Mouse (Mus musculus) brain, embryonic 14.5 days (tissue): Measurements from ENCODE around the gene Ttll1. TPM values are rescaled to one million over a fixed set of nuclear protein-coding genes. Genes with fewer than 3 reads are reported as not detected.

ENCODE experiments used
- DNase-seq: peaks from one replicate; pipeline ENCODE4 v3.0.0-alpha.2; 2011; ENCODE audit warnings: low read depth
- CTCF ChIP-seq: fragments of 200-500 bp; IDR thresholded peaks from 2 replicates; pipeline ENCODE4 v1.5.1; 2012; ENCODE audit warnings: inconsistent platforms, mild to moderate bottlenecking, moderate library complexity, borderline replicate concordance; ENCODE audit not compliant: insufficient read depth, insufficient read length; ENCODE audit errors: extremely low read depth
- POLR2A ChIP-seq: fragments of 200-500 bp; IDR thresholded peaks from 2 replicates; pipeline ENCODE4 v1.6.1; 2012; ENCODE audit warnings: mild to moderate bottlenecking, inconsistent platforms, borderline replicate concordance; ENCODE audit not compliant: poor library complexity, insufficient read depth, insufficient read length, severe bottlenecking; ENCODE audit errors: extremely low read depth
- polyA plus RNA-seq: library from polyadenylated mRNA; depleted of rRNA; stranded (reverse); fragments of >200 nt; gene quantifications from 2 replicates; pipeline ENCODE4 v1.2.3, GENCODE M21; 2012

Ttll1 gene
- polyA plus RNA-seq, 1 experiment = 89.6 TPM

- DNase-seq = no peak
- TF ChIP-seq CTCF = no peak
- TF ChIP-seq POLR2A = no peak
Observed at GRCm38 (mm10) chr15:83534960-83535889, 24.5 kb upstream of the Ttll1 start.

DNA sequence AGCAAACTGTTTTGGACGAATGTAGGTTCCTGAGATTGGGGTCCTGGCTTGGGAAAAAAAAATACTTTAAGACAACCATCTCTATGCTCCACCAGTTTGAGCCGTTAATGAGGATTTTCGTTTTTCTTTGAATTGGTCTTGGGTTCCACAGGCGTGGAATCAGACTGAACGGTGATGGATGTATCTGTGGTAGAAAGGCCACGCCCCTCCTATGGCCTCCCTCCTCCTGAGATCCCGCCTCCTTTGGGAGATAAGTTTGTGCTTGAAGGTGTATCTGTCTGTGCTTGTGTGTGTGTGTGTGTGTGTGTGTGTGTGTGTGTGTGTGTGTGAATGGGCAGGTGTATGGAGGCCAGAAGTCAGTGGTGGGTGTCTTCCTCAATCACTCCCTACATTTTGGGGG is 21.9 kb upstream of the Ttll1 start:
- no peak for DNase-seq
- TF ChIP-seq CTCF (no peak), POLR2A (no peak)

DNA sequence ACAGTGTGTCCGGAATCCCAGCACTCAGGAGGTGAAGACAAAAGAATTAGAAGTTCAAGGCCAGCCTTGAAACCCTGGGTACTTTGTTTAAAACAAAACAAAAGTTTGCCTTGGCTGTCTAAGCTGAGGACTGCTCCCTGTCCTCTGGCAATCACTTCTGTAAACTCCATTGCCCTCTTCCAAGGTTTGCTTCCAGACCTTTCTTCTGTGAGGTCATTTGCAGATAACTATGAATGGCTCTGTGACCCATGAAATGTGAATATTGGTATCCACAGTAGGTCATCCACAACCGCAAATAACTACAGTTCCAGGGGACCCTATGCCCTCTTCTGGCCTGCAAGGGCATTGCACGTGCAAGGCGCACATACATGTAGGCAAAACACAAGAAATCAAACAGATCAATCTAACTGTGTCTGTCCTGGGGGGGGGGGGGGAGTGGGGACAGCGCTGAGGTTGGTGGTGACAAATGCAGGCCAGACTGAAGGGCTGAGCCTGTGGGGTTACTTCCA is 21.3 kb upstream of the Ttll1 start:
- TF ChIP-seq CTCF = peak; percentile 40; the same call in 1 of the 2 replicates
- TF ChIP-seq POLR2A = no peak
- DNase-seq = no peak

GRCm38 (mm10) chr15:83530688-83531087 is 20.0 kb upstream of the Ttll1 start:
- DNase-seq = no peak
- TF ChIP-seq CTCF (no peak), POLR2A (no peak)

DNA sequence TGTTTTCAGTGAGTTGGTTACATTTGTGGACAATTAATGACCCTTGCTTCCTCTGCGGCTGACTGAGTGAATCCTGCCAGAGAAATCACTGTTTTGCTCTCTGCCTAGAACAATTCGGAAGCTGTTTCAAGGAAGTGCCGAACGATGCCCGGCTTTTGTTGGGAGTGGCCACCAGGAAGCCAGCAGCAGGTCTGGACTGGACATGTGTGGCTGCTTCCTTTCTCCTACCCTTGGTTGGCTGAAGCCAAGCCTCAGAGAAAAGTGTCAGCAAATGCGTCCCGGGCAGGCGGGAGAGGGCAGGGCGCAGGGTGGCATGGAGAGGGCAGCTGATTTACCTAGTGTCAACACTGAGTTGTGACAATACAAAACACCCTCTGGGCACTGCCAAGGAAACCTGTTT is 19.5 kb upstream of the Ttll1 start:
- TF ChIP-seq POLR2A (no peak), CTCF (no peak)
- no peak for DNase-seq

GRCm38 (mm10) chr15:83529765-83530164 is 19.1 kb upstream of the Ttll1 start:
- no peak for DNase-seq
- TF ChIP-seq CTCF (no peak), POLR2A (no peak)

- TF ChIP-seq POLR2A = no peak
- TF ChIP-seq CTCF = no peak
- no peak for DNase-seq
Observed at GRCm38 (mm10) chr15:83528892-83529291, 18.2 kb upstream of the Ttll1 start.

DNA sequence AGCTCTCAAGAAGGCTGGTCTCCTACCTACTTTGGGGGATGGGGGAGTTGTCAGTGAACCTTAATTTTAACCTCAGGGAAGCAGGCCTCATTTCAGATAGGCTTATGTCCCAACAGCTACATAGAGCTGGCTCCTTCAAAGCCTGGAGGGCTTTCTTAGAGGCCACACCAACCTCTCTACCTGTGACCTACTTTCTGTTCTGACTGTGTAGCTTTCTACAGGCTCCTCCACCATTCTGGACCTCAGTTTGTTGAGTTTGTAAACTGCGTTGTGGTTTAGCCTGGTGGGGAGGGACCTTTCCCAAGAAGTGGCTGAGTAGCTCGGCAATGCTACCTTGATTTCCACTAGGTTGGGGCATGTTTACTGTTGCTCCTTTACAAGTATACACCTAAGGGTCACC is 17.1 kb upstream of the Ttll1 start:
- TF ChIP-seq POLR2A (no peak), CTCF (no peak)
- DNase-seq = no peak

- TF ChIP-seq POLR2A = no peak
- TF ChIP-seq CTCF = no peak
- peak; percentile 12 for DNase-seq
Observed at GRCm38 (mm10) chr15:83527092-83527437, 16.4 kb upstream of the Ttll1 start.

DNA sequence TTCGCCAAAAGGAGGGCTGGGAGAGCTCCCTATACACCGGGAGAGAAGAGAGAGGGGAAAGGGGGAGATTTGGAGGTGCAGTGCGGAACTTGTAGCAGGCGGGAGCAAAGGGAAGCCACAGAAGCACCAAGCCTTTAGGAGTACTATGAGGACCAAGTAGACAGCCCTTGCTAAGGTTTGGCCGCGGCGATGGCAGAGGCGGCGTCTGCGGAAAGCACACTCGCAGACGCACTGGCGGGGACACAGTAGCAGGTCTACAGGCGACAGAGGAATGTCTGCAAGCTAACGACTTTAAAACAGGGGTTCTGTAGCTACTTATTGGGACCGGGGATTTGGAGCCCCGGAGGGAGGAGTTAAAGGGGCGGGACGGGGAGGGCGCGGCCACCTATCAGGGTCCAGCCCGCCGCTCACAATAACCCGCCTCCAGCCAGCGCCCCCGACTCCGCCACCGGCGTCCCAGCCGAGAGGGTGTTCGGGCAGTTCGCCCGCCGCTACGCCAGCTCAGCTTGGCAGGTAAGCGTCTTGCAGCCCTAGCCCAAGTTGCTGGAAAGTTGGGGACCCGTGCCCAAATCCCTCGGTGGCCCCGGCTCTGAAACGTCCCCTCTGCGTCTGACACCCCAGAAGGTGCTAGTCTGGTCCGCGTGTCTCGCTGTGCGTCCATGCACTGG is 15.9 kb upstream of the Ttll1 start, which contains the start of gene Bik:
TSS of gene Bik (plus strand) at position 439 of the 668 bp plus-strand sequence.
- DNase-seq = peak; percentile 62
- TF ChIP-seq POLR2A = no peak
- TF ChIP-seq CTCF = no peak

- DNase-seq = no peak
- TF ChIP-seq CTCF (no peak), POLR2A (no peak)
Observed at GRCm38 (mm10) chr15:83524333-83524729, 13.6 kb upstream of the Ttll1 start.
